ENCODE assay signal across 23 mouse cellular contexts in the genomic region with DNA sequence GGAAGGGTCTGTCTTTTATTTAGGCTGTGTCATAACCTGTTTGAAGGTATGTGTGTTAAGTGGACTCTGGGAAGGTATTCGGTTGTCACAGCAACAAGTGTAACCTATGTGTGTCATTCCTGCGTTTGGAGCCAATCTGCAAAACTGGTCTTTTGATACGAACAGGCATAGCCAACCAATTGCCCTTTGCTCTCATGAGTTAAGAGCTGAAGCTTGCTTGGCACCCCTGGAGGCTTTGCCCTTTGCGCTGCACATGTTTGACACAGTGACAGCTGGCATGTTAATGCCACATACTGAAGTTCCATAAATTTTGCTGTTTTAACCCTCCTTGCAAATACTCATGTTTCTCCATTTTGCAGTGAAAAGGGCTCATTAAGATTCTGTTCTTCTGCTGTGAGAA.
DNase-seq lines count a peak whose midpoint lies in the region; ATAC-seq and TF ChIP-seq lines count a peak whose summit lies in the region.
"Had no signal": no experiment of that assay in that cellular context is flagged by ENCODE, and none has a peak within 500 bp of the region (broad histone marks: within the 10 kb centered on the region; RNA-seq: fewer than 3 reads in every experiment).

No protein-coding gene starts in this region.

- DNase-seq in adrenal gland, postnatal 25 days = peak; percentile 5
- no peak for DNase-seq in adrenal gland, postnatal 4 days (ENCODE audit: low spot score in 2 of 2)
- DNase-seq in kidney, adult 2 months = peak; percentile 82
- no peak for DNase-seq in kidney, postnatal 4 days
- DNase-seq in midbrain, postnatal 0 days (ENCODE audit: low spot score) = no peak
- no peak for DNase-seq in urinary bladder, adult 2 months (ENCODE audit: low spot score)
- no peak for DNase-seq in spleen, postnatal 14 days (ENCODE audit: low spot score in 2 of 2)
- DNase-seq: cerebellum, adult 18-20 months; gastrocnemius, postnatal 25 days; heart, adult 18-20 months; heart, postnatal 4 days; liver; right cerebral cortex, postnatal 25 days; thymus, postnatal 14 days had no signal

- H3K36me3 ChIP-seq in kidney, adult 2 months (ENCODE audit: control insufficient read depth, insufficient read depth, low read length) = no peaks in the 10 kb centered on the region
- H3K36me3 ChIP-seq in midbrain, postnatal 0 days (ENCODE audit: insufficient read depth, low read length) = peaks cover 6% of the 10 kb centered on the region; the same call in 1 of the 2 replicates
- peaks cover 13% of the 10 kb centered on the region for H3K36me3 ChIP-seq in midbrain, embryonic 13.5 days
- H3K36me3 ChIP-seq: forebrain, embryonic 10.5 days; lung, embryonic 15.5 days; midbrain, embryonic 12.5 days had no signal

- no peak overlapping the region for H3K4me3 ChIP-seq in kidney, adult 2 months (ENCODE audit: insufficient read depth, low read depth, low read length)
- H3K4me3 ChIP-seq in midbrain, postnatal 0 days (ENCODE audit: low read depth, low read length) = no peak overlapping the region
- no peak overlapping the region for H3K4me3 ChIP-seq in midbrain, embryonic 13.5 days (replicated peaks)
- H3K4me3 ChIP-seq: embryonic facial prominence, embryonic 13.5 days; forebrain, embryonic 10.5 days; forebrain, embryonic 15.5 days; lung, embryonic 15.5 days; midbrain, embryonic 12.5 days had no signal

- H3K9me3 ChIP-seq in midbrain, postnatal 0 days (ENCODE audit: low read length) = no peaks in the 10 kb centered on the region
- no peaks in the 10 kb centered on the region for H3K9me3 ChIP-seq in midbrain, embryonic 13.5 days
- H3K9me3 ChIP-seq: embryonic facial prominence, embryonic 13.5 days; forebrain, embryonic 10.5 days; forebrain, embryonic 15.5 days; lung, embryonic 15.5 days; midbrain, embryonic 12.5 days had no signal

- ATAC-seq in midbrain, postnatal 0 days (ENCODE audit: low FRiP score) = no peak
- no peak for ATAC-seq in midbrain, embryonic 13.5 days
- ATAC-seq: forebrain, embryonic 15.5 days; Patski had no signal

- no peak overlapping the region for H3K9ac ChIP-seq in midbrain, postnatal 0 days (replicated peaks; ENCODE audit: low read length, poor library complexity, severe bottlenecking)
- no peak overlapping the region for H3K9ac ChIP-seq in midbrain, embryonic 13.5 days (replicated peaks)
- H3K9ac ChIP-seq: embryonic facial prominence, embryonic 13.5 days; forebrain, embryonic 15.5 days; hindbrain, embryonic 14.5 days; lung, embryonic 15.5 days; midbrain, embryonic 12.5 days had no signal

- WGBS in kidney, adult 2 months = 52% methylated on average over 4 of the region's 4 CpGs
- 78% methylated on average over 4 of the region's 4 CpGs for WGBS in midbrain, postnatal 0 days
- WGBS in midbrain, embryonic 13.5 days = 78% methylated on average over 4 of the region's 4 CpGs

- no peak overlapping the region for H3K4me2 ChIP-seq in midbrain, postnatal 0 days (ENCODE audit: low read depth, low read length, poor library complexity, severe bottlenecking)
- no peak overlapping the region for H3K4me2 ChIP-seq in midbrain, embryonic 13.5 days (replicated peaks)
- H3K4me2 ChIP-seq: embryonic facial prominence, embryonic 13.5 days; forebrain, embryonic 15.5 days; heart, embryonic 11.5 days; hindbrain, embryonic 14.5 days; lung, embryonic 15.5 days; midbrain, embryonic 12.5 days had no signal

- no peaks in the 10 kb centered on the region for H3K27me3 ChIP-seq in kidney, adult 2 months (replicated peaks; ENCODE audit: control insufficient read depth, insufficient read depth, low read length)
- H3K27me3 ChIP-seq in midbrain, postnatal 0 days (ENCODE audit: insufficient read depth, low read length) = no peaks in the 10 kb centered on the region
- H3K27me3 ChIP-seq in midbrain, embryonic 13.5 days = no peaks in the 10 kb centered on the region
- H3K27me3 ChIP-seq: embryonic facial prominence, embryonic 13.5 days; forebrain, embryonic 15.5 days; lung, embryonic 15.5 days; midbrain, embryonic 12.5 days; Patski had no signal

- peak overlapping the region; percentile 62; the same call in 1 of the 2 replicates for H3K27ac ChIP-seq in kidney, adult 2 months (ENCODE audit: insufficient read depth, low read depth, low read length)
- H3K27ac ChIP-seq in midbrain, postnatal 0 days (ENCODE audit: low read depth, low read length) = peak overlapping the region; percentile 43; the same call in 1 of the 2 replicates
- no peak overlapping the region for H3K27ac ChIP-seq in midbrain, embryonic 13.5 days
- H3K27ac ChIP-seq: embryonic facial prominence, embryonic 13.5 days; forebrain, embryonic 10.5 days; forebrain, embryonic 15.5 days; lung, embryonic 15.5 days; midbrain, embryonic 12.5 days had no signal

- peaks cover 6% of the 10 kb centered on the region; the same call in 1 of the 2 replicates for H3K4me1 ChIP-seq in kidney, adult 2 months (ENCODE audit: control insufficient read depth, insufficient read depth, low read length)
- H3K4me1 ChIP-seq in midbrain, postnatal 0 days (ENCODE audit: insufficient read depth, low read length) = no peaks in the 10 kb centered on the region
- H3K4me1 ChIP-seq in midbrain, embryonic 13.5 days (replicated peaks) = peaks cover 13% of the 10 kb centered on the region; the same call in 1 of the 2 replicates
- H3K4me1 ChIP-seq: embryonic facial prominence, embryonic 13.5 days; forebrain, embryonic 10.5 days; forebrain, embryonic 15.5 days; lung, embryonic 15.5 days had no signal

- TF ChIP-seq CTCF in kidney, adult 2 months (conservative IDR thresholded peaks at IDR 0.05; ENCODE audit: insufficient read depth, insufficient read length, low read depth, low read length) = no peak
- no peak for TF ChIP-seq CTCF in midbrain, postnatal 0 days (IDR thresholded peaks at IDR 0.05)

- no peak for TF ChIP-seq POLR2A in kidney, adult 2 months (IDR thresholded peaks at IDR 0.05; ENCODE audit: low read depth, low read length)

Comparison
In these comparisons a context has a peak if more than half of its experiments do, and no peak if none do; other contexts are left out.
1. DNase-seq: peak in adrenal gland, postnatal 25 days (single experiment) and kidney, adult 2 months (single experiment); none in adrenal gland, postnatal 4 days (0 of 2), kidney, postnatal 4 days (0 of 2), midbrain, postnatal 0 days (single experiment), urinary bladder, adult 2 months (single experiment) and spleen, postnatal 14 days (0 of 2).